ENCODE assay signal across 25 mouse cellular contexts in the genomic region with DNA sequence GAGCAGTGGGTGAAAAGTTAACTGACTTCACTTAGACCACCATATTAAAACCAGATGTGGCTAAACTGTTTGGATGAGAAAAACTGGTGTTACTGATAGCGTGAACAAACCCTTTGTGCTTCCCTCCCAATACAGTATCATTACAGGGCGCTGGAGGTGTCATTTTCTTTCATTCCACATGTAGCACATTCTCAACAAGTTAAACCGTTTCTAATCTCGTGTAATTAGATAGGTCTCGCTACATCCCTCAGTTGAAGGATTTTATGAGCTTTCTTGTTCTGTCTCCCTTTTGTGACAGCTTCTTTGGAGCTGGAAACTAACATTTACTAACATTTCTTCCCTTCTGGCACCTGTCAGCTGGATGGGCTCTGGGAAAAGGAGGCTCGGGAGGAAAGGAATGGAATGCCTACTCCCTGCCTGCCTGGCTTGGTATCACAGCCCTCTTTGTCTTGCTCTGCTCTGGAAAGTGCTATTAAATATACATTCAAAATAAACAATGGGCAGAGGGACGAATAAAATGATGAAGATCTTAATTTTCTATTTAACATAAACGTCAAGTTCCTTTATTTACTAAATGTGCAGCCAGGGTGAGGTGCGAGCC.
DNase-seq lines count a peak whose midpoint lies in the region; ATAC-seq and TF ChIP-seq lines count a peak whose summit lies in the region.
"Had no signal": no experiment of that assay in that cellular context is flagged by ENCODE, and none has a peak within 500 bp of the region (broad histone marks: within the 10 kb centered on the region; RNA-seq: fewer than 3 reads in every experiment).

No protein-coding gene starts in this region.

- H3K36me3 ChIP-seq in heart, embryonic 15.5 days: no peaks in the 10 kb centered on the region
- H3K36me3 ChIP-seq in heart, embryonic 12.5 days: no peaks in the 10 kb centered on the region
- no peaks in the 10 kb centered on the region for H3K36me3 ChIP-seq in lung, embryonic 14.5 days (ENCODE audit: insufficient read depth)
- no peaks in the 10 kb centered on the region for H3K36me3 ChIP-seq in embryonic facial prominence, embryonic 14.5 days (ENCODE audit: control insufficient read depth, insufficient read depth, low read length)
- no peaks in the 10 kb centered on the region for H3K36me3 ChIP-seq in myocyte (ENCODE audit: control insufficient read depth, insufficient read depth)
- H3K36me3 ChIP-seq: embryonic facial prominence, embryonic 12.5 days; forebrain, embryonic 15.5 days; hindbrain, embryonic 13.5 days; neural tube, embryonic 13.5 days had no signal

- H3K9me3 ChIP-seq in heart, embryonic 15.5 days (replicated peaks): no peaks in the 10 kb centered on the region
- H3K9me3 ChIP-seq in heart, embryonic 12.5 days (replicated peaks): no peaks in the 10 kb centered on the region
- H3K9me3 ChIP-seq in lung, embryonic 14.5 days (ENCODE audit: low read depth, low read length): no peaks in the 10 kb centered on the region
- H3K9me3 ChIP-seq in embryonic facial prominence, embryonic 14.5 days (ENCODE audit: control insufficient read depth, low read length): no peaks in the 10 kb centered on the region
- H3K9me3 ChIP-seq: embryonic facial prominence, embryonic 12.5 days; forebrain, embryonic 15.5 days; hindbrain, embryonic 13.5 days; neural tube, embryonic 13.5 days had no signal

- no peak for TF ChIP-seq POLR2A in myocyte (IDR thresholded peaks at IDR 0.05; ENCODE audit: insufficient read length, low read depth)

- H3K4me3 ChIP-seq in heart, embryonic 15.5 days: no peak overlapping the region
- H3K4me3 ChIP-seq in heart, embryonic 12.5 days: no peak overlapping the region
- H3K4me3 ChIP-seq in lung, embryonic 14.5 days (ENCODE audit: low read depth, low read length): no peak overlapping the region
- no peak overlapping the region for H3K4me3 ChIP-seq in embryonic facial prominence, embryonic 14.5 days (ENCODE audit: low read depth, low read length)
- H3K4me3 ChIP-seq in myocyte: no peak overlapping the region
- H3K4me3 ChIP-seq: embryonic facial prominence, embryonic 12.5 days; forebrain, embryonic 15.5 days; hindbrain, embryonic 13.5 days; layer of hippocampus, adult 2 months; neural tube, embryonic 13.5 days had no signal

- no peak for ATAC-seq in heart, embryonic 15.5 days (replicated peaks; ENCODE audit: insufficient number of reproducible peaks, insufficient read depth, low FRiP score, low read depth)
- ATAC-seq in heart, embryonic 12.5 days (ENCODE audit: insufficient number of reproducible peaks, low FRiP score): no peak
- 0 out of 2 replicates have a peak, but pooled peaks have one; percentile 47 for ATAC-seq in lung, embryonic 14.5 days (ENCODE audit: insufficient read depth)
- 0 out of 2 replicates have a peak, but pooled peaks have one; percentile 15 for ATAC-seq in embryonic facial prominence, embryonic 14.5 days (ENCODE audit: low read depth)
- ATAC-seq in frontal cortex, adult (ENCODE audit: low TSS enrichment): no peak
- ATAC-seq: forebrain, embryonic 15.5 days had no signal

- H3K4me2 ChIP-seq in heart, embryonic 15.5 days: no peak overlapping the region
- no peak overlapping the region for H3K4me2 ChIP-seq in heart, embryonic 12.5 days
- no peak overlapping the region for H3K4me2 ChIP-seq in lung, embryonic 14.5 days
- no peak overlapping the region for H3K4me2 ChIP-seq in embryonic facial prominence, embryonic 14.5 days (ENCODE audit: low read depth, low read length)
- peak overlapping the region; percentile 73 for H3K4me2 ChIP-seq in myocyte (ENCODE audit: low read depth)
- H3K4me2 ChIP-seq: embryonic facial prominence, embryonic 12.5 days; forebrain, embryonic 15.5 days; hindbrain, embryonic 13.5 days; liver, embryonic 11.5 days; neural tube, embryonic 13.5 days had no signal

- WGBS in heart, embryonic 15.5 days: 37% methylated on average over 9 of the region's 9 CpGs
- 50% methylated on average over 9 of the region's 9 CpGs for WGBS in heart, embryonic 12.5 days
- WGBS in lung, embryonic 14.5 days: 30% methylated on average over 9 of the region's 9 CpGs
- 28% methylated on average over 9 of the region's 9 CpGs for WGBS in embryonic facial prominence, embryonic 14.5 days

- no peak overlapping the region for H3K9ac ChIP-seq in heart, embryonic 15.5 days
- H3K9ac ChIP-seq in heart, embryonic 12.5 days: no peak overlapping the region
- no peak overlapping the region for H3K9ac ChIP-seq in lung, embryonic 14.5 days
- H3K9ac ChIP-seq in embryonic facial prominence, embryonic 14.5 days (ENCODE audit: low read depth, low read length): no peak overlapping the region
- H3K9ac ChIP-seq: embryonic facial prominence, embryonic 12.5 days; forebrain, embryonic 15.5 days; hindbrain, embryonic 13.5 days; neural tube, embryonic 13.5 days had no signal

- no peak for TF ChIP-seq CTCF in lung, embryonic 14.5 days (IDR thresholded peaks at IDR 0.05; ENCODE audit: low read depth)

- no peak overlapping the region for H3ac ChIP-seq in myocyte (ENCODE audit: control insufficient read depth, insufficient read length)

- H3K4me1 ChIP-seq in heart, embryonic 15.5 days (replicated peaks): peaks cover 13% of the 10 kb centered on the region
- peaks cover 22% of the 10 kb centered on the region for H3K4me1 ChIP-seq in heart, embryonic 12.5 days (replicated peaks)
- H3K4me1 ChIP-seq in lung, embryonic 14.5 days (ENCODE audit: insufficient read depth): no peaks in the 10 kb centered on the region
- no peaks in the 10 kb centered on the region; the same call in 1 of the 2 replicates for H3K4me1 ChIP-seq in embryonic facial prominence, embryonic 14.5 days (ENCODE audit: control insufficient read depth, insufficient read depth, low read length)
- H3K4me1 ChIP-seq: forebrain, embryonic 15.5 days had no signal

- H3K27me3 ChIP-seq in heart, embryonic 15.5 days: no peaks in the 10 kb centered on the region
- 0 out of 2 replicates have a peak, but pooled peaks cover 3% of the 10 kb centered on the region for H3K27me3 ChIP-seq in heart, embryonic 12.5 days (replicated peaks)
- no peaks in the 10 kb centered on the region for H3K27me3 ChIP-seq in lung, embryonic 14.5 days (ENCODE audit: insufficient read depth, low read length)
- peaks cover 20% of the 10 kb centered on the region for H3K27me3 ChIP-seq in embryonic facial prominence, embryonic 14.5 days (replicated peaks; ENCODE audit: control insufficient read depth, insufficient read depth, low read length)
- no peaks in the 10 kb centered on the region for H3K27me3 ChIP-seq in myocyte (ENCODE audit: control insufficient read depth, insufficient read depth, insufficient read length)
- H3K27me3 ChIP-seq: CH12.LX; forebrain, embryonic 15.5 days had no signal

- H3K79me2 ChIP-seq in myocyte (ENCODE audit: control insufficient read depth, insufficient read depth): no peaks in the 10 kb centered on the region

- peak overlapping the region; percentile 62; the same call in 1 of the 2 replicates for H3K27ac ChIP-seq in heart, embryonic 15.5 days
- no peak overlapping the region for H3K27ac ChIP-seq in heart, embryonic 12.5 days (ENCODE audit: poor library complexity, severe bottlenecking)
- H3K27ac ChIP-seq in lung, embryonic 14.5 days (ENCODE audit: low read depth): no peak overlapping the region
- H3K27ac ChIP-seq in embryonic facial prominence, embryonic 14.5 days (replicated peaks; ENCODE audit: low read depth, low read length): no peak overlapping the region; the same call in 1 of the 2 replicates
- H3K27ac ChIP-seq: embryonic facial prominence, embryonic 12.5 days; forebrain, embryonic 15.5 days; gastrocnemius, adult 2 months; hindbrain, embryonic 13.5 days; layer of hippocampus, adult 2 months; neural tube, embryonic 13.5 days had no signal

- peak; percentile 2 for DNase-seq in lung, embryonic 14.5 days
- no peak for DNase-seq in lung, adult 18-20 months
- peak; percentile 35 for DNase-seq in embryonic facial prominence, embryonic 14.5 days (ENCODE audit: low spot score)
- DNase-seq: adrenal gland, postnatal 25 days; cerebellum, adult 11 months; cerebellum, postnatal 10 days; gastrocnemius, adult 2 months; heart, postnatal 10 days; kidney, adult 9 months; lung, adult 2 months; lung, postnatal 36 days; right cerebral cortex, postnatal 14 days; spleen, adult 18-20 months; thymus, postnatal 36 days had no signal

TF ChIP-seq in myocyte, 11 proteins besides CTCF, POLR2A, EP300 and RAD21:
- no peak for TF ChIP-seq E2F4 (IDR thresholded peaks at IDR 0.05; ENCODE audit: insufficient read depth)
TF ChIP-seq in myocyte: peak in this region for 0.

Comparison
In these comparisons a context has a peak if more than half of its experiments do, and no peak if none do; other contexts are left out.
1. DNase-seq: peak in lung, embryonic 14.5 days (single experiment) and embryonic facial prominence, embryonic 14.5 days (single experiment); none in lung, adult 18-20 months (0 of 2).
2. ATAC-seq: peak in lung, embryonic 14.5 days (single experiment) and embryonic facial prominence, embryonic 14.5 days (single experiment); none in heart, embryonic 15.5 days (single experiment), heart, embryonic 12.5 days (single experiment) and frontal cortex, adult (single experiment).